Mouse (Mus musculus) retina, embryonic 14.5 days (tissue): ENCODE data around the gene Myo1d.
"Not testable (repeated sequence)": the region's sequence is repeated elsewhere in the genome, so short reads cannot be mapped to it uniquely, and the experiment has no call there.

Experiments used
- DNase-seq: peaks from one replicate; pipeline ENCODE4 v3.0.0-alpha.2; 2015; ENCODE audit warnings: low spot score

Myo1d gene

DNA sequence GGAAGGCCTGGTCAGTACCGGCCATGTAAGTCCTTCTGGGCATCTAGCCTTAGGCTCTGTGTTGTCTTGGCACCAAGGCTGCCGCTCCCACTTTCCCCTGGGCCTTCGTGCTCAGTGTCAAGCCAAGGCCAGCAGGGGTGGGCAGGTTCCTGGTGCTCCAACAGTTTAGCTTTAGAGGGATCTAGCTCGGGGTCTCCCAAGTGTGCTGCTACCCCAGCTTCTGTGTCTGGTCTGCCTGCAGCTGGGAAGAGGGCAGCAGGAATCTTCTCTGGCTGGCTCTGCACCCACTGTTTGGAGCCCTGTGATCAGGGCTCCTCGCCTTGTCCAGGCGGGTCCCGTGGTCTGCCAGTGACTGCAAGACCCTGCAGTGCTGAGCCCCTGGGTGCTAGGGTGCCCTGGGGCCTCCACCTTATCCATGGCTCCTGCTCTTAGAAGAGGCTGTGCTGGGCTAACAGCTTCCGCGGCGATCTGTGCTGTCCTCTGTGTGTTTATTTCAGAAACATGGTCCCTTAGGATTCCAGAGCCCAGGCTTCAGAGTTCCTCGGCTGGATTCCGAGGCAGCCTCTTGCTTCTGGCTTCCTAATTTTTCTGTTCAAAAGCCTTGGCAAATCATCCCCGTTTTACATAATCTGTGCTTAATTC, 298.3 kb downstream of the Myo1d start:
- DNase-seq, result no peak

DNA sequence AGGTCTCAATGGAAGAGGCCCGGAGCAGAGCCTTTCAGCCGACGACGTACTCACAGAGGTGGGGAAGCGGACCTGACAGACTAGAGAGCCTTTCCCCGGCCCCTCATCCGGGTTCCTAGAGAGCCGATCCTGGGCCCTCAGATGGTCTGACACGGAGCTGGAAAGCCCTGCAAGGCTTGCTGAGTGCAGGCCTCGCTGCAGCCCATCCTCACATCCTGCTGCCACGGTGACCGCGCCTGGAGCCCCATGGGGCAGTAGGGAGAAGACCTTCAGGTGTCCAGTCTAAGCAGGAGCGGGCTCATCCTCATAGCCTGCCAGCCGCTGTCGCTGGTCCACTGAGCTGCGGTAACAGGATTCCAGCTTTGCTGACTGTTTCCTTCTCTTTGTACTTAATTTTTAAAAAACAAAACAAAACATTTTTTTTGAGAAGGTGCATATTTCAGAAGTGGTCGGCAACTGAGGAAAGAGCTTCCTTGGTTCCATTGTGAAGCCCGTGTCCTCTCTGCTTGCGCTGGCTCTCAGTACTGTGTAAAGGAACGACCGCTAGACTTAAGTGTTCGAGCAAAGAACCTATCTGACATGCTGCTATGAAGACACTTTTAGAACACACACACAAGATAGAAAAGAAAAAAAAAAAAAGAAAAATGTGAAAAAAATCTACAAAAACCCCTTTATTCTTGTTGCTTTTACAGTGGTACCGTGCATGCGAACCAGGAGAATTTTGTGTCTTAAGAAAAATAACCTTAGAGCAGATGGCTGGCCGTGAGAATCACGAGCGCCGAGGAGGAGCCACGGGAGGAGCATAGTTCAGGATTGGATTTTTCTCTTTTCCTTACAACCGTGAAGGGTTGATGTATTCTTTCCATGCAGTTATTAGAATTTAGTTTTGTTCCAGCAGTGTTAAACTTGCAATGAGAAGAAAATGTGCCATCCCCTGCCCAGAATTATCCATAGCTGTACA, 299.6 kb downstream of the Myo1d start:
- DNase-seq, result no peak

DNA sequence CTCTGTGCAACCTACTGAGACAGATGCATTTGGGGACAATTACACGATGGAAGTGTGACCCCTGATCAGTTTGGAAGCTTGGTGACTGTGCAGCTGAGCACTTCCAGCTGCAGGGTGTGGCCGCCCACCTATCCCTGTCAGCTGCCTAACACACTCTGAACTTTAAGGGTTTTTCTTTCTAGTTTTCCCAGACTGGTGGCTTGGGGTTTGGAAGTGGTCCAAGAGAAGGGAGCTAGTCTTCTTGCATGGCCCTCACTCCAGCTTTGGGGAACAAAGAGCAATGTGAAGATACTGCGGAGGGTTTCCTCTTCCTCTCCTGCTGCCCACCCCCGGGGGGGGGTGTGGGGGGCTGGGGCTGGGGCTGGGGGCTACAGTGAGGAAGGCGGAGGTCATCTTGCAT, 300.4 kb downstream of the Myo1d start:
- DNase-seq, result no peak

DNA sequence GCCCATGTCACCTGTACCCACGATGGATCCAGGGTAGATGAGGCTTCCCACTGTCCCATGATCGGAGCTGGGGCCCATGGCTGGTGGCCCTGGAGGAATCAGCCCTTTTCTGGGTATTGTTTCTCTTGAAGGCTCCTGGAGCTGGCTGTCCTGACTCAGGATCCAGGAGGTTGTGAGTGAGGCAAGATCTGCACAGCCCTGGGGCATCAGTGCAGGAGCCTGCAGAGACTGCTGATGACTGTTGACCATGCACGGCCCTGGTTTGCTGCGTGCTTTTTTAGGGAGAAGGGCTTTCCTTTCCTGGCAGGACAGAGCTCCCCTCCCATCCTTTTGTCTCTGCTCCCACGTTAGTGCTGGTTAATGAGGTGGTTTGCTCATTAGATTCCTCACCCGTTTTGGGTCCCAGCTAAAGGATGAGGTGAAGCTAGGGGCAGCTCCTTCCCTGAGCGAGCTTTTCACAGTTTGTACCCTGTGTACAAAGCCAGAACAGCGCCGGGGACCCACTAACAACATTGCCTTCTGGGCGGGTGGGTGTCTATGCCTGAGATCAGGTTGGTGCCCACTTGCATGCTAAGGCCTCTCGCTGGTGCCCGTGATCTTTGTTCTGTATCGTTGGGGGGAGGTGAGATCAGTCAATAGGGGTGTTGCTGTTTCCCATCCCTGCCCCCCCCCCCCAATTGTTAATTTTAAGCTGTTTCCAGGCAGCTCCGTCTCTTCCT, 301.0 kb downstream of the Myo1d start:
- no peak for DNase-seq

DNA sequence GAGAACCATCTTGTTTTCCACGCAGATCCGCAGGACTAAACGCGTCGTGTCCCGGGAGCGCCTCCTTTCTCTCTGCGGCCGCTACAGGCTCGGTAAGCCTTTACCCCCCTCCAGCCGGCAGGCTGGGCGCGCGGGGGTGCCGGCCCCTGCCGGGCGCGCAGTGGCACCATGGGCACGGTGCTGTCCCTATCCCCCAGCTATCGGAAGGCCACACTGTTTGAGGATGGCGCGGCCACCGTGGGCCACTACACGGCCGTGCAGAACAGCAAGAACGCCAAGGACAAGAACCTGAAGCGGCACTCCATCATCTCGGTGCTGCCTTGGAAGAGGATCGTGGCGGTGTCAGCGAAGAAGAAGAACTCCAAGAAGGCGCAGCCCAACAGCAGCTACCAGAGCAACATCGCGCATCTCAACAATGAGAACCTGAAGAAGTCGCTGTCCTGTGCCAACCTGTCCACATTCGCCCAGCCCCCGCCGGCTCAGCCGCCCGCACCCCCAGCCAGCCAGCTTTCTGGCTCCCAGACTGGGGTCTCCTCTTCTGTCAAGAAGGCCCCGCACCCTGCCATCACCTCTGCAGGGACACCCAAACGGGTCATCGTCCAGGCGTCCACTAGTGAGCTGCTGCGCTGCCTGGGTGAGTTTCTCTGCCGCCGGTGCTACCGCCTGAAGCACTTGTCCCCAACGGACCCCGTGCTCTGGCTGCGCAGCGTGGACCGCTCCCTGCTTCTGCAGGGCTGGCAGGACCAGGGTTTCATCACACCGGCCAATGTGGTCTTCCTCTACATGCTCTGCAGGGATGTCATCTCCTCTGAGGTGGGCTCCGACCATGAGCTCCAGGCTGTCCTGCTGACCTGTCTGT, 302.3 kb downstream of the Myo1d start:
- DNase-seq, result no peak

DNA sequence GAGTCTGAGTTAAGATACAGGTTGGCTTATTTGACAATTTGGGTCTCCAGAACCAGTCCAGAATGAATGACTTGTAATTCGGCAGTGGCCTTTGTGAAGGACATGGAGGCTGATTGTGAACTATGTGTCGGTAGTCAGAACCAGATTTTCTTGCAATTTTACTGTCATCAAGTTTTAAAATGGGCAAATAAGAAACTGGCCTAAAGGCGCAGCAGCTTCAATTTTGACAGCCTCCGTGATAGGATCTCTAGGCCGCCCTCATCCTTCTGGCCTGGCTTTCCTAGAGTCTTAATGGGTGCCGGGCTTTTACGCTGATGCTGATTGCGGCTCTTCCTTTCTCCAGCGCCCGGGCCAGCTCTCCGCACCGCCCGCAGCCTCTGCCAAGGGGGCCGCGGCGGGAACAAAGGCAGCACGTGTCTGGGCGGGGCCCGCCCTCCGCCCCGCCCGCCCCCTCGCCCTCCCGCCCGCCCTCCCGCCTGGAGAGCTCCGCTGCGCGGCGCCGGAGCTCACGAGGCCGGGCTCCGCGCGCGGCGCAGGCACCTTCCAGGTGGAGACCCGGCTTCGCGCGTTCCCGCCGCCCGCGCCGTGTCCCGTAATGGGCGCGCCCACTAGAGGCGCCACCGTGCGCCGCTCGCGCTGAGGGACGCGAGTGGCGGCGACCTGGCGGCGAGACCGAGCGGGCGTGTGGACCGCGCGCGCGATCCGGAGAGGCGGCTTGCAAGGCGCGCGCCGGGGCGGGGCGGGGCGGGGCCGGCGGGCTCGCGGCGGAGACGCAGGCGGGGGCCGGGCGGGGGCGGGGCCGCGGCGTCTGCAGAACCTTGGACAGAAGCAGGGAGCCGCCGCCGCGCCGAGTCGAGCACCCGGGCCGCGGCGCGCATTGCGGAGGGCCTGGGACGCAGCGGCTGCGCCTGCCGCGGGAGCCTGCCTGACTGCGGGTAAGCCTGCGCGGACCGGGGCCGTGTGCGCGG, 303.3 kb downstream of the Myo1d start, which contains the start of gene Cdk5r1:
Gene Cdk5r1 (plus strand): TSS at position 802 of the 968 bp plus-strand sequence.
- DNase-seq, result peak; percentile 95

DNA sequence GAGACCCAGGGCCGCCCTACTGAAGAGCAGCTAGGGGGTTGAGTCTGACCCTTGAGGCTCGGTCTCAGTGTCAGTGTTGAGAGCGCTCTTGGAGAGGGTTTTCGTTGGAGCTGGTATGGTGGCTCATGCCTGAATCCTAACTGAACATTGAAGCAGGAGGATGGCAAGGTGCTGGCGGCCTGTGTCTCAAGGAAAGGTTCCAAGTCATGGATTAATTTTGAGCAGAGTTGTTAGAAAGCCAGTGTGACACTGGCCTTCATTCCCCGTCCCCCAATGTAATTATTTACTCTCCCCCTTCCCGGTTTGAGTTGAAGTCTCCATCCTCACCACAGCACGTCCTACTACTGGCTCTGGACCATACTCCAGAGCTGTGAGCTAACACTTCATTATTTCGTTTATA, 304.3 kb downstream of the Myo1d start:
- no peak for DNase-seq

DNA sequence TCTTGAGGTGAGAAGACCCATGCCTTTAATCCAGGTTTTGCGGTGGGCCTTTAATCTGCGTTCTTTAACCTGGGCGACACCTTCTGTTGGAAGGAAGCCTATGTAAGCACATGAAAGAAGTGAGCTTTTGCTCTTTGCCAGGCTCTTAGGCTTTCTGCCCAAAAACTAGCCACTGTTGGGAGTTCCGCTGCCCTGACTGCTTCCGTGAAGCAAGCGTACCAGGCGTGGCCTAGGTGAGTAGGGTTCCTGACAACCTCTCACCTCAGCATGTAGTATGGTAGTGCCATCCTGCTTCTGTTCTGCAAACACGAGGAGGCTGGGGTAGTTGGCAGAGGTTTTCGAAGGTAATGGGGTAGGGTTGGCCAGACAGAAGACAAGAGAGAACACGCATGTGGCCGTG, 305.0 kb downstream of the Myo1d start:
- DNase-seq, result no peak

DNA sequence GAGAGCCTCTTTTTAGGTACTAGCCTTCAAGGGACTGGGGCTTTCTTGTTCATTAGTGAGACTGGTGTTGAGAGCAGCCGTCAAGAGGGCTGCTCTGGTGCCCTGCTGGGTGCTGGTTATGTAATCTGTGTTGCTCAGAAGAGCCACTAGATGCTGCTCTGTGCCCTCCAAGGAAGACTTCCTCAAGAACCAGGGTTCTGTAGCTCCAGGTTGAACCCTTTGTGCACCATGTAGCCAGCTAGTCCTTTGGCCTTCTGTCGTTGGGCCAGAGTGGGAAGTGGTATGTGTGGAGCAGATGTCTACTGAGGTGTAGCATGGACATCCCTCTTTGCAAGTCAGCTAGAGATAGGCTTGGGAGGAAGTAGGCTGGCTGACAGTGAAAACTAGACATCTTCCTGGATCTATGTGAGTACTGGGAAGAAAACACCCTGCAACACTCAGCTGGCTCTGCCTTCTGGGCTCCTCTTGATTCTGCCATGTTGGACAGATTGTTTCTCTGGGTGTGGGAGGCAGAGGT, 305.6 kb downstream of the Myo1d start:
- peak; percentile 55 for DNase-seq

DNA sequence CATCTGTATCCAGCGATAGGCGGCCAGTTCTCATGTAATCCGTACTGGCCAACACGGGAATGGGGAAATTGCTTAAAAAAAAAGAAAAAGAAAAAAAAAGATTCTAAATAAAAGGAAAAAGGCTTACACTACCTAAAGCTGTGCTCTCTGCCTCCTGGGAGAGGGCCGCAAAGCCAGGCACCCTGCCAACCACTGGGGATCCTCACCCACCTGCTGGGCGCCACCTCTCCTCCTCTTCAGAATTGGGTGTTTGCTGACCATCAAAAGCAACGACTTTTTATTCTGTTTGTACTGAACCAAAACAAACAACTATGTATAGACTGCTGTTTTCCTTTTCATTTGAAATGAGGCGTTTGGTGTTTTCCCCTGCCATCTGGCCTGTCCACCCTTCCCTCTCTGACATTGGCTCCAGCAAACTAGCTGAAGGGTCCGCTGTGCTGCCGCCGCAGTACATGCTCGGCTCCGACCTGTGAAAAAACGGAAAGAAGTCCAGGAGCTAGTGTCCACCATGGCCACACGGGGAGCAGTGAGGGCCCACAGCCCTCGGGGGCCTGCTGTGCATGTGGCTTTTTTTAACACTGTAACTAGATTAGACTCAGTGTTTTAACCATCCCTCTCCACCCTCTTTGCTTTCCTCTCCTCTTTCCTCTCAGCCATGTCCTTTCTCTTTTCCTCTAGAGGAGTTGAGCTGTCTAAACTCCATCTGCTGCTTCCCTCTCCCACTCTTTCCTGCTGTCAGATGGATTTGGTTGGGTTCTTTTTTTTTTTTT, 307.8 kb downstream of the Myo1d start:
- no peak for DNase-seq

DNA sequence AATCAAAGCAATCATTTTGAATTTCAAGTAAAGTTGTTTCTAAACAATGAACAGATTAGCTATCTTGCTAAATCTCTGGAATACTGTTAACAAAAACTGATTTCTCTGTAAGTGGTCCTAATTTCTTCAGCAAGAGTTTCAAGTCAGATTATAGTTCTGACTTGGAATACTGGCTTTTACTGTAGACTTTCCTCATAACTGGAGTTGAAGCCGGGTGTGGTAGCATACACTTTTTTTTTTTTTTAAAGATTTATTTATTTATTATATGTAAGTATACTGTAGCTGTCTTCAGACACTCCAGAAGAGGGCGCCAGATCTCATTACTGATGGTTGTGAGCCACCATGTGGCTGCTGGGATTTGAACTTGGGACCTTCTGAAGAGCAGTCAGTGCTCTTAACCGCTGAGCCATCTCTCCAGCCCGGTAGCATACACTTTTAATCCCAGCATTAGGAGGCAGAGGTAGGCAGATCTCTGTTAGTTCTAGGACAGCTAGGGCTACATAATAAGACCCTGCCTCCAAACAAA, 316.2 kb downstream of the Myo1d start:
- DNase-seq, result not testable (repeated sequence)

DNA sequence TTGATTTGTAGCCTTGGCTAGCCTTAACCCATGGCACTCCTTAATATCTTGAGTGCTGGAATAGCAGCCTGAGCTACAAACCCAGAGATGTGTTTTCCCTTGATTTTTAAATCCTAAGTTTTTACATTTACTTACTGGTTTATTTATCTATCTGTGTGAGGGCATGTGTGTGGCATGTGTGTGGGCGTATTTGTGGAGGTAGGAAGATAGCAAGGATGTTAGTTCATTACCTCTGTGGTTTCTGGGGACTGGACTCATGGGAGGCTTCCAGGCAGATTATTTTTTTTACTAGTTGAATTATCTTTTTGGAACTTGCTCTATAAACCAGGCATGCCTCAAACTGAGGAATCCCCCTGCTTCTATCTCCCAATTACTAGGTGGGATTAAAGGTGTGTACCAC, 326.6 kb downstream of the Myo1d start:
- DNase-seq, result no peak

DNA sequence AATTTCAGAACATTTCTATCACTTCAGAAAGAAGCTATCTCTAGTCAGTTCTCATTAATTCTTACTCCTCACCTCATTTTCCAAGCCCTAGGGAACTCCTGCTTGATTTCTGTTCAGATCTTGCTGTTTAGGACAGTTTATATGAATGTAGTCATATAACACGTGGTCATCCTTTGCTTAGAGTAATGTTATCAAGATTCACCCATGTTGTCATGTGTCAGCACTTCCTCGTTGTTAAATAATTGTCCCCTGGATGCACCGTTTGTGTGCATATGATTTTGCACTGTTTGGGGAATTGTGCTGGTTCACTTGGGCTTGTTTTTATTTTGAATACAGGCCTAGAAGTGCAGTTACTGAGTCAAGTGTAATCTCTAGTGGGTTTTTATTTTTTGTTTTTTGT, 327.6 kb downstream of the Myo1d start:
- no peak for DNase-seq

DNA sequence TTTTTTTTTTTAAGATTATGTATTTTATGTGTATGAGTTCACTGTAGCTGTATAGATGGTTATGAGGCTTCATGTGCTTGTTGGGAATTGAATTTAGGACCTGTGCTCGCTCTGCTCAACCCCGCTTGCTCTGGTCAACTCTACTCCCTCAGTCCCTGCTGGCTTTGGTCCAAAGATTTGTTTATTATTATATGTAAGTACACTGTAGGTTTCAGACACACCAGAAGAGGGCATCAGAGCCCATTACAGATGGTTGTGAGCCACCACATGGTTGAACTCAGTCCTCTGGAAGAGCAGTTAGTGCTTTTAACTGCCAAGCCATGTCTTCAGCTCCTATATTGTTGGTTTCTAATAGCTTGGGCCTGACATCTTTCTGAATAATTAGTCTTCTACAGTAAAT, 330.0 kb downstream of the Myo1d start:
- no peak for DNase-seq

DNA sequence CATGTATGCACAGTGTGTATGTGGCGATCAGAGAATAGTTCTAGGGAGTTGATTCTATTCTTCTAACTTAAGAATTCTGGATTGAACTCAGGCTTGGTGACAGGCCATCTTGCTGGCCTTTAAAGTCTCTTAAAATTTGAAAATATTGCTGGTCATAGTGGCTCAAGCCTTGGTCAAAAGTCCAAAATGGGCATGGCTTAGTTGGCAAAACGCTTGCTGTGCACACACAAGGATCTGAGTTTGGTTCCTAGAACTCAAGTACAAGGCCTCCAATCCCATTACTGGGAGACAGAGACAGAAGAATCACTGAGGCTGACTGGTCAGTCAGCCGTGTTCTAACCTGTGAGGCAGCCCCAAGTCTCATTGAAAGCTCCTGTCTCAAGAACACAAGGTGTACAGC, 332.9 kb downstream of the Myo1d start:
- no peak for DNase-seq
